Mouse (Mus musculus): Measurements from ENCODE around the gene Dcpp2. TPM values are rescaled to one million over a fixed set of nuclear protein-coding genes. Genes with fewer than 3 reads are reported as not detected.
"Not testable (repeated sequence)": the region's sequence is repeated elsewhere in the genome, so short reads cannot be mapped to it uniquely, and the experiment has no call there.

Dcpp2 gene
- total RNA-seq, 2 experiments from 2014 or later: not detected

GRCm38 (mm10) chr17:23924531-23925007 lies 43.9 kb downstream of the Dcpp2 start:
- ATAC-seq (replicated peaks; ENCODE audit: poor library complexity, severe bottlenecking): peak; percentile 98

GRCm38 (mm10) chr17:23925090-23925493 lies 44.4 kb downstream of the Dcpp2 start:
- peak; percentile 46 for ATAC-seq (replicated peaks; ENCODE audit: poor library complexity, severe bottlenecking)

GRCm38 (mm10) chr17:23931157-23931556 lies 50.5 kb downstream of the Dcpp2 start:
- ATAC-seq (replicated peaks; ENCODE audit: poor library complexity, severe bottlenecking): no peak

GRCm38 (mm10) chr17:23941372-23941771 lies 60.7 kb downstream of the Dcpp2 start, which contains the start of gene Sbp:
TSS of gene Sbp (plus strand) at chr17:23941672.
- ATAC-seq (replicated peaks; ENCODE audit: poor library complexity, severe bottlenecking): no peak

GRCm38 (mm10) chr17:23947486-23947885 lies 66.8 kb downstream of the Dcpp2 start:
- not testable (repeated sequence) for ATAC-seq (replicated peaks; ENCODE audit: poor library complexity, severe bottlenecking)

GRCm38 (mm10) chr17:23949068-23949467 lies 68.4 kb downstream of the Dcpp2 start:
- no peak for ATAC-seq (replicated peaks; ENCODE audit: poor library complexity, severe bottlenecking)

Other genes starting within 250 kb of the Dcpp2 start
- gene Mmp25, start 235.6 kb upstream of the Dcpp2 start, total RNA-seq (2014; fragmentation: Nextera tagmentation): not detected in 2 replicates
- gene Mmp25, start 235.6 kb upstream of the Dcpp2 start, total RNA-seq (2017): 0.47 and 0.57 TPM in 2 replicates
- not detected in 2 replicates for gene Bicdl2, start 220.4 kb upstream of the Dcpp2 start, total RNA-seq (2014; fragmentation: Nextera tagmentation)
- not detected in 2 replicates for gene Bicdl2, start 220.4 kb upstream of the Dcpp2 start, total RNA-seq (2017)
- 48.9 and 51.5 TPM in 2 replicates for gene Hcfc1r1, start 207.3 kb upstream of the Dcpp2 start, total RNA-seq (2014; fragmentation: Nextera tagmentation)
- gene Hcfc1r1, start 207.3 kb upstream of the Dcpp2 start, total RNA-seq (2017): 13.5 and 16.6 TPM in 2 replicates
- 49.8 and 50.2 TPM in 2 replicates for gene Thoc6, start 207.0 kb upstream of the Dcpp2 start, total RNA-seq (2014; fragmentation: Nextera tagmentation)
- 37.1 and 39.3 TPM in 2 replicates for gene Thoc6, start 207.0 kb upstream of the Dcpp2 start, total RNA-seq (2017)
- gene Tnfrsf12a, start 203.4 kb upstream of the Dcpp2 start, total RNA-seq (2014; fragmentation: Nextera tagmentation): 5.1 and 7.8 TPM in 2 replicates
- gene Tnfrsf12a, start 203.4 kb upstream of the Dcpp2 start, total RNA-seq (2017): 4.7 and 7.7 TPM in 2 replicates
- 0.67 TPM in 1 of 2 replicates, not detected in the other for gene Cldn6, start 201.6 kb upstream of the Dcpp2 start, total RNA-seq (2014; fragmentation: Nextera tagmentation)
- gene Cldn6, start 201.6 kb upstream of the Dcpp2 start, total RNA-seq (2017): not detected in 2 replicates
- not detected in 2 replicates for gene Cldn9, start 196.9 kb upstream of the Dcpp2 start, total RNA-seq (2014; fragmentation: Nextera tagmentation)
- not detected in 2 replicates for gene Cldn9, start 196.9 kb upstream of the Dcpp2 start, total RNA-seq (2017)
- gene 1520401A03Rik, start 158.1 kb upstream of the Dcpp2 start, total RNA-seq (2014; fragmentation: Nextera tagmentation): not detected in 2 replicates
- gene 1520401A03Rik, start 158.1 kb upstream of the Dcpp2 start, total RNA-seq (2017): not detected in 2 replicates
- gene Pkmyt1, start 154.5 kb upstream of the Dcpp2 start, total RNA-seq (2014; fragmentation: Nextera tagmentation): 63.7 and 86.7 TPM in 2 replicates
- 22.0 and 24.3 TPM in 2 replicates for gene Pkmyt1, start 154.5 kb upstream of the Dcpp2 start, total RNA-seq (2017)
- gene Paqr4, start 140.0 kb upstream of the Dcpp2 start, total RNA-seq (2014; fragmentation: Nextera tagmentation): 0.69 and 2.4 TPM in 2 replicates
- 2.2 and 2.5 TPM in 2 replicates for gene Paqr4, start 140.0 kb upstream of the Dcpp2 start, total RNA-seq (2017)
- gene Kremen2, start 135.0 kb upstream of the Dcpp2 start, total RNA-seq (2014; fragmentation: Nextera tagmentation): not detected in 2 replicates
- not detected in 2 replicates for gene Kremen2, start 135.0 kb upstream of the Dcpp2 start, total RNA-seq (2017)
- gene Flywch1, start 109.3 kb upstream of the Dcpp2 start, total RNA-seq (2014; fragmentation: Nextera tagmentation): 10.3 and 17.5 TPM in 2 replicates
- 15.2 and 22.4 TPM in 2 replicates for gene Flywch1, start 109.3 kb upstream of the Dcpp2 start, total RNA-seq (2017)
- 0.80 and 7.2 TPM in 2 replicates for gene Flywch2, start 94.8 kb upstream of the Dcpp2 start, total RNA-seq (2014; fragmentation: Nextera tagmentation)
- gene Flywch2, start 94.8 kb upstream of the Dcpp2 start, total RNA-seq (2017): 0.30 TPM in 1 of 2 replicates, not detected in the other
- 563 and 623 TPM in 2 replicates for gene Srrm2, start 90.3 kb upstream of the Dcpp2 start, total RNA-seq (2014; fragmentation: Nextera tagmentation)
- 126 TPM in 2 replicates for gene Srrm2, start 90.3 kb upstream of the Dcpp2 start, total RNA-seq (2017)
- gene Elob, start 51.7 kb upstream of the Dcpp2 start, total RNA-seq (2014; fragmentation: Nextera tagmentation): 318 and 455 TPM in 2 replicates
- gene Elob, start 51.7 kb upstream of the Dcpp2 start, total RNA-seq (2017): 124 and 129 TPM in 2 replicates
- not detected in 2 replicates for gene Prss33, start 44.8 kb upstream of the Dcpp2 start, total RNA-seq (2014; fragmentation: Nextera tagmentation)
- not detected in 2 replicates for gene Prss33, start 44.8 kb upstream of the Dcpp2 start, total RNA-seq (2017)
- not detected in 2 replicates for gene Prss32, start 37.0 kb upstream of the Dcpp2 start, total RNA-seq (2014; fragmentation: Nextera tagmentation)
- not detected in 2 replicates for gene Prss32, start 37.0 kb upstream of the Dcpp2 start, total RNA-seq (2017)
- not detected in 2 replicates for gene Prss41, start 36.7 kb upstream of the Dcpp2 start, total RNA-seq (2014; fragmentation: Nextera tagmentation)
- not detected in 2 replicates for gene Prss41, start 36.7 kb upstream of the Dcpp2 start, total RNA-seq (2017)
- not detected in 2 replicates for gene Prss21, start 12.8 kb upstream of the Dcpp2 start, total RNA-seq (2014; fragmentation: Nextera tagmentation)
- gene Prss21, start 12.8 kb upstream of the Dcpp2 start, total RNA-seq (2017): not detected in 2 replicates
- not detected in 2 replicates for gene Dcpp1, start within 50 bp of the Dcpp2 start, total RNA-seq (2014; fragmentation: Nextera tagmentation)
- not detected in 2 replicates for gene Dcpp1, start within 50 bp of the Dcpp2 start, total RNA-seq (2017)
- gene Dcpp3, start 36.6 kb downstream of the Dcpp2 start, total RNA-seq (2014; fragmentation: Nextera tagmentation): not detected in 2 replicates
- not detected in 2 replicates for gene Dcpp3, start 36.6 kb downstream of the Dcpp2 start, total RNA-seq (2017)
- gene Sbp, start 60.8 kb downstream of the Dcpp2 start, total RNA-seq (2014; fragmentation: Nextera tagmentation): not detected in 2 replicates
- not detected in 2 replicates for gene Sbp, start 60.8 kb downstream of the Dcpp2 start, total RNA-seq (2017)
- not detected in 2 replicates for gene Sbpl, start 74.4 kb downstream of the Dcpp2 start, total RNA-seq (2014; fragmentation: Nextera tagmentation)
- not detected in 2 replicates for gene Sbpl, start 74.4 kb downstream of the Dcpp2 start, total RNA-seq (2017)
- gene Prss30, start 99.7 kb downstream of the Dcpp2 start, total RNA-seq (2014; fragmentation: Nextera tagmentation): not detected in 2 replicates
- gene Prss30, start 99.7 kb downstream of the Dcpp2 start, total RNA-seq (2017): not detected in 2 replicates
- not detected in 2 replicates for gene Prss22, start 117.2 kb downstream of the Dcpp2 start, total RNA-seq (2014; fragmentation: Nextera tagmentation)
- gene Prss22, start 117.2 kb downstream of the Dcpp2 start, total RNA-seq (2017): not detected in 2 replicates
- not detected in 2 replicates for gene Prss27, start 157.3 kb downstream of the Dcpp2 start, total RNA-seq (2014; fragmentation: Nextera tagmentation)
- gene Prss27, start 157.3 kb downstream of the Dcpp2 start, total RNA-seq (2017): not detected in 2 replicates
- gene Kctd5, start 192.6 kb downstream of the Dcpp2 start, total RNA-seq (2014; fragmentation: Nextera tagmentation): 13.5 and 19.1 TPM in 2 replicates
- gene Kctd5, start 192.6 kb downstream of the Dcpp2 start, total RNA-seq (2017): 19.7 and 20.1 TPM in 2 replicates